Mouse (Mus musculus) T-helper 2 cell (primary cell): ENCODE results near the gene Gm10340.
"Not testable (repeated sequence)": the region's sequence is repeated elsewhere in the genome, so short reads cannot be mapped to it uniquely, and the experiment has no call there.

Experiments used
- in situ Hi-C: fragments of 300-600 bp; cut with MboI, MseI; formaldehyde crosslinking; loops from one replicate; pipeline ENCODE4 v1.15.1; 2025; ENCODE audit warnings: high pct_unique_total_duplicates

Gene Gm10340

GRCm38 (mm10) chr14:3133697-3134096 is at the start of gene Gm10340:
Gene Gm10340 (plus strand): TSS chr14:3133997.
- in situ Hi-C loops, result not testable (repeated sequence)

DNA sequence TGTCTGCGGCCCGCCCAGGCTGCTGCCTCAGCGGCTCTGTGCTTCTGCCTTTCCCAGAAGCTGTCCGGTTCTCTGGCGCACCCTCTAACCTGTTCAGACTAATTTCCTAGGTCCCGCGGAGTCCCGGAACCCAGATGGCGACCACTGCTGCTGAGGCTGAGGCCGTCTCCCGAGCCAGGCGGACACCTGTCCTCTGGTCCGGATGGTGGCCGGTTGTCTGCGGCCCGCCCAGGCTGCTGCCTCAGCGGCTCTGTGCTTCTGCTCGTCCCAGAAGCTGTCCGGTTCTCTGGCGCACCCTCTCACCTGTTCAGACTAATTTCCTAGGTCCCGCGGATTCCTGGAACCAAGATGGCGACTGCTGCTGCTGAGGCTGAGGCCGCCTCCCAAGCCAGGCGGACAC is 17.7 kb upstream of the Gm10340 start:
- in situ Hi-C loops, result not testable (repeated sequence)

DNA sequence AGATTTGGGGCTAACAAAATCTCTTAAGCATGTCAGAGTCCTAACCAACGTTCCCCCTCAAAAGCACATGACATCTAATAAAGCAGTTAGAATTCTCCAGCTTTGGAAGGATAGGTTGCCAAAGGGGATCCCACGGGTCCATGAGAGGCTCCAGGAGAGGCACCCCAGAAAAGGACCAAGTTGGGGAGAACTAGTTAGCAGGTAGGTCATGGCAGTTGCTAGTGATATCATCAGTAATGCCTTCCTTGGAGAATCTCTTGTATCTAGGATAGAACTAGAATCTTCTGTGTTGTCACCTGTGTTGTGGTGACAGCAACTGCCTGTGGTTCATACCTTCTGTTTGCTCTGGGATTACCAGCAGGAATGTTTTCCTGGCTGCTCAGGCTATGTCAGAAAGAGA is 54.2 kb downstream of the Gm10340 start, which contains the start of gene Gm5795:
TSS of gene Gm5795 (plus strand) at position 301 of the 400 bp plus-strand sequence.
- in situ Hi-C loops, result not testable (repeated sequence)
